Mouse (Mus musculus): ENCODE results near the gene Txndc15. TPM values are rescaled to one million over a fixed set of nuclear protein-coding genes. Genes with fewer than 3 reads are reported as not detected.

Txndc15 gene
- polyA plus RNA-seq, 1 experiment from 2014 or later = 63.6 TPM

DNA sequence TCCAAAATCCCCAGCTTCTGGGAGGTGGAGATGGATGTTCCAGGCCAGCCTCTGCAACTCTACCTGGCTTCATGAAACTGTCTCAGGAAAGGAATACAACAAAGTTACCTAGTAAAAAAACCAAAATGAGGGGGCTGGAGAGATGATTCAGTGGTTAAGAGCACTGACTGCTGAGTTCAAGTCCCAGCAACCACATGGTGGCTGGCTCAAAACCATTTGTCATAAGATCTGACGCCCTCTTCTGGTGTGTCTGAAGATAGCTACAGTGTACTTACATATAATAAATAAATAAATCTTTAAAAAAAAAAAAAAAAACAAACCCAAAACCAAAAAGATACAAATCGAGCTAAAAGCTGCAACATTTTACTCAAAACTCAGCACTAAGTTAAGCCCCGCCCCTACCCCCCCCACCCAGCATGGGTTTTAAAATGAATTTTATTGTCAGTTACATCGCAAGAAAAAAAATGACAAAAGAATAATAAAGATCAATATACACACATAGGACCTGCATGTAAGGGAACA is 12.2 kb downstream of the Txndc15 start:
- no peak for DNase-seq (ENCODE audit: low spot score)
- H3K4me2 ChIP-seq (replicated peaks; ENCODE audit: low read depth) = peak overlapping the region; percentile 81
- H3K9ac ChIP-seq (ENCODE audit: low read length) = peak overlapping the region; percentile 78
- no peaks in the 10 kb centered on the region for H3K9me3 ChIP-seq (ENCODE audit: control insufficient read depth, low read length)
- ATAC-seq (ENCODE audit: low FRiP score, low TSS enrichment) = no peak
- H3K27ac ChIP-seq (replicated peaks) = peak overlapping the region; percentile 98
- H3K4me1 ChIP-seq (replicated peaks; ENCODE audit: control insufficient read depth, insufficient read depth) = no peaks in the 10 kb centered on the region
- no peaks in the 10 kb centered on the region for H3K27me3 ChIP-seq (ENCODE audit: control insufficient read depth, insufficient read depth, low read length)
- 2% methylated on average over 4 of the region's 4 CpGs for WGBS
- TF ChIP-seq EP300 (optimal IDR thresholded peaks at IDR 0.05) (no peak), CTCF (IDR thresholded peaks at IDR 0.05; ENCODE audit: low read depth) (peak; percentile 48)
- H3K4me3 ChIP-seq (ENCODE audit: low read depth, low read length) = peak overlapping the region; percentile 56
- H3K36me3 ChIP-seq (ENCODE audit: control insufficient read depth, insufficient read depth, low read length) = peaks cover 2% of the 10 kb centered on the region; the same call in 1 of the 2 replicates

DNA sequence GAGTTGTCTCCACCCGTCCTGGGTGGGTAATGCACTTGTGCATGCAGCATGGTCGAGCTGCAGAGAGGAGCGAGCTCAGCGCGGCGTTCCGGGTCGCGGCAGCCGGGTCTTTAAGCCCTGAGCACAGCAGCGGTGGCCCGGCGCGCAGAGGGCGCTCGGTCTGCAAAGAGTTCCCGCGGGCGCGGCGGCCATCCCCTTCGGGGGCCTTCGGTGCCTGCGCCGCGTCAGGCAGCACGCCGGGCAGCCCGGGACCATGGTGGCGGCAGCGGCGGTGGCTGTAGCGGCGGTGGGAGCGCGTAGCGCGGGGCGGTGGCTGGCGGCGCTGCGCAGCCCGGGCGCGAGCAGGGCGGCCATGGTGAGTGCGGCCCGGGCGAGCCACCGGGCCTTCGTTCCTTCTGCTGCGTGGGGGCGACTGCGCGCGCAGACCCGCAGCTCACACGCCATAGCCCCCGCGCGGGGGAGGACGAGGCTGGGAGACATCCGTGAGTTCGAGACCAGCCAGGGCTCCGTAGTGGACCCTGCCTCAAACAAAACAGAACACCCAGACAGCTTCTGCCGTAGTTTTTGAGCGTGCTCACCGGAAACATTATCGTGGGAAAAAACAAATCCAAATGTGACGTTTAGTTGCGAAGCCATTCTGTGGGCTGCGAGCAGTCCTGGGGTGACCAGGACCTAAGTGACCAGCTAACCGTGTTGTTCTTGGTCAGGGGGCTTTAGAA is 12.8 kb downstream of the Txndc15 start, which contains the start of gene Pcbd2:
Pcbd2 (plus strand) TSS at position 249 of the 719 bp plus-strand sequence.
- DNase-seq (ENCODE audit: low spot score) (peak; percentile 91), ATAC-seq (ENCODE audit: low FRiP score, low TSS enrichment) (peak; percentile 93)
- no peaks in the 10 kb centered on the region; the same call in 1 of the 2 replicates for H3K36me3 ChIP-seq (ENCODE audit: control insufficient read depth, insufficient read depth, low read length)
- H3K9me3 ChIP-seq (ENCODE audit: control insufficient read depth, low read length) = no peaks in the 10 kb centered on the region
- H3K9ac ChIP-seq (ENCODE audit: low read length) = peak within 1 kb of the TSS; percentile 78
- no peaks in the 10 kb centered on the region for H3K27me3 ChIP-seq (ENCODE audit: control insufficient read depth, insufficient read depth, low read length)
- 0% methylated on average over 51 of the region's 73 CpGs for WGBS
- peak within 1 kb of the TSS; percentile 56 for H3K4me3 ChIP-seq (ENCODE audit: low read depth, low read length)
- peak within 1 kb of the TSS; percentile 98 for H3K27ac ChIP-seq (replicated peaks)
- H3K4me2 ChIP-seq (replicated peaks; ENCODE audit: low read depth) = peak within 1 kb of the TSS; percentile 81
- TF ChIP-seq EP300 (optimal IDR thresholded peaks at IDR 0.05) (no peak), CTCF (IDR thresholded peaks at IDR 0.05; ENCODE audit: low read depth) (peak; percentile 39; the same call in 1 of the 2 replicates)
- H3K4me1 ChIP-seq (replicated peaks; ENCODE audit: control insufficient read depth, insufficient read depth) = no peaks in the 10 kb centered on the region

DNA sequence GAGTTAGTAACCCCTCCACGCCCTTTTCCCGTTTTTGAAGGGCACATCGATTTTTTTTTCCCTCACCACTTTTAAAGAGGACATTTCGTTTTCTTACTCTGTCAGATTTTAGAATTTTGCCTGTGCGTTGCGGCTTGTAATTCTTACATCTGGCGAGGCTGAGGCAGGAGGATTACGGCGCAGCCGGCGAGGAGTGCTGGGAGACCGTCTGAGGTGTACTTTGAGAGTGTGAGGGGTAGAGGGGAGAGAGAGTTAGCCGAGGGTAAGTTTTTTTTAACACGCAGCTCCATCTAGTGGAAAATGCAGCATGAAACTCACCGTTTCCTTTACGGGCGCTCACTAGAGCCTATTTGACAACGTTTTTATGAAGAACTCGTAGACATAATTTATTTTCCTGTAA is 13.4 kb downstream of the Txndc15 start:
- Histone ChIP-seq H3K9ac (ENCODE audit: low read length) (peak overlapping the region; percentile 78), H3K27me3 (ENCODE audit: control insufficient read depth, insufficient read depth, low read length) (no peaks in the 10 kb centered on the region), H3K4me3 (ENCODE audit: low read depth, low read length) (peak overlapping the region; percentile 56), H3K4me1 (replicated peaks; ENCODE audit: control insufficient read depth, insufficient read depth) (no peaks in the 10 kb centered on the region), H3K9me3 (ENCODE audit: control insufficient read depth, low read length) (no peaks in the 10 kb centered on the region), H3K27ac (replicated peaks) (peak overlapping the region; percentile 98), H3K4me2 (replicated peaks; ENCODE audit: low read depth) (peak overlapping the region; percentile 81), H3K36me3 (ENCODE audit: control insufficient read depth, insufficient read depth, low read length) (no peaks in the 10 kb centered on the region; the same call in 1 of the 2 replicates)
- ATAC-seq (ENCODE audit: low FRiP score, low TSS enrichment) (peak; percentile 71), DNase-seq (ENCODE audit: low spot score) (peak; percentile 68)
- 2% methylated on average over 19 of the region's 19 CpGs for whole genome bisulfite sequencing
- TF ChIP-seq EP300 (optimal IDR thresholded peaks at IDR 0.05) (no peak), CTCF (IDR thresholded peaks at IDR 0.05; ENCODE audit: low read depth) (peak; percentile 79)

DNA sequence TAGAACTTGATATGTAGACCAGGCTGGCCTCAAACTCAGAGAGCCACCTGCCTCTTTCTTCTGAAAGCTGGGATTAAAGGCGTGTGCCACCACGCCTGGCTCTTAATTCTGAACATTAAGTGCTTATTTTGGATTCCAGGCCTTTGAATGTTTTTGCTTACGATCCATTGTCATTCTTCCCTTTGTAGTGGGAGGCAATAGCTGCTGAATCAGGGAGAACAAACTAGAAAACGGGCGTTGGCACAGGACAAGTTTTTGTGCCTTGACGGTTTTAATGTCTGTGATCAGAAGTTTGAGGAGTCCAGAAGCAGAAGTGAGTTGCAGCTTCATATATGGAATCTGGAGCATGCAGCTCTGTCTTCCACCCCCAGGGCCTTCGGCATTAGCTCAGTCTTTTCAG is 16.3 kb downstream of the Txndc15 start:
- Histone ChIP-seq H3K9ac (ENCODE audit: low read length) (no peak overlapping the region), H3K4me1 (replicated peaks; ENCODE audit: control insufficient read depth, insufficient read depth) (no peaks in the 10 kb centered on the region), H3K4me3 (ENCODE audit: low read depth, low read length) (no peak overlapping the region), H3K27me3 (ENCODE audit: control insufficient read depth, insufficient read depth, low read length) (no peaks in the 10 kb centered on the region), H3K4me2 (replicated peaks; ENCODE audit: low read depth) (no peak overlapping the region), H3K9me3 (ENCODE audit: control insufficient read depth, low read length) (no peaks in the 10 kb centered on the region), H3K27ac (replicated peaks) (no peak overlapping the region), H3K36me3 (ENCODE audit: control insufficient read depth, insufficient read depth, low read length) (no peaks in the 10 kb centered on the region)
- DNase-seq (ENCODE audit: low spot score) = no peak
- WGBS = 83% methylated on average over 7 of the region's 7 CpGs
- ATAC-seq (ENCODE audit: low FRiP score, low TSS enrichment) = no peak
- TF ChIP-seq CTCF (IDR thresholded peaks at IDR 0.05; ENCODE audit: low read depth) (no peak), EP300 (optimal IDR thresholded peaks at IDR 0.05) (no peak)

DNA sequence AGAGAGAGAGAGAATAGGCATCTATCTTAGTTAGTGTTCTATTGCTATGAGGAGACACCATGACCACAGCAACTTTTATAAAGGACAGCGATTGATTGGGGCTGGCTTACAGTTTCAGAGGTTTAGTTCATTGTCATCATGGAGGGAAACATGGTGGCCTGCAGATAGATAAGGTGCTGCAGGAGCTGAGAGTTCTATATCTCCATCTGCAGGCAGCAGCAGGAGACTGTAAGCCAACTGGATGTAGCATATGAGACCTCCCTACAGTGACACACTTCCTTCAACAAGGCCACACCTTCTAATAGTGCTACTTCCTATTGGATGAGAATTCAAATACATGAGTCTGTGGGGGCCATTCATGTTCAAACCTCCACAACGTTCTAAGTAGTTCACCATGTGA is 17.7 kb downstream of the Txndc15 start:
- H3K4me2 ChIP-seq (replicated peaks; ENCODE audit: low read depth) = no peak overlapping the region
- DNase-seq (ENCODE audit: low spot score) (no peak), ATAC-seq (ENCODE audit: low FRiP score, low TSS enrichment) (no peak)
- no peaks in the 10 kb centered on the region for H3K4me1 ChIP-seq (replicated peaks; ENCODE audit: control insufficient read depth, insufficient read depth)
- H3K27ac ChIP-seq (replicated peaks) = no peak overlapping the region
- H3K27me3 ChIP-seq (ENCODE audit: control insufficient read depth, insufficient read depth, low read length) = no peaks in the 10 kb centered on the region
- H3K4me3 ChIP-seq (ENCODE audit: low read depth, low read length) = no peak overlapping the region
- H3K9me3 ChIP-seq (ENCODE audit: control insufficient read depth, low read length) = no peaks in the 10 kb centered on the region
- H3K36me3 ChIP-seq (ENCODE audit: control insufficient read depth, insufficient read depth, low read length) = no peaks in the 10 kb centered on the region
- no peak overlapping the region for H3K9ac ChIP-seq (ENCODE audit: low read length)
- TF ChIP-seq CTCF (IDR thresholded peaks at IDR 0.05; ENCODE audit: low read depth) (peak; percentile 21; the same call in 1 of the 2 replicates), EP300 (optimal IDR thresholded peaks at IDR 0.05) (no peak)
- WGBS = 72% methylated on average over 2 of the region's 2 CpGs
